Mouse (Mus musculus): ENCODE measurements around the gene Acap3.

Gene Acap3

DNA sequence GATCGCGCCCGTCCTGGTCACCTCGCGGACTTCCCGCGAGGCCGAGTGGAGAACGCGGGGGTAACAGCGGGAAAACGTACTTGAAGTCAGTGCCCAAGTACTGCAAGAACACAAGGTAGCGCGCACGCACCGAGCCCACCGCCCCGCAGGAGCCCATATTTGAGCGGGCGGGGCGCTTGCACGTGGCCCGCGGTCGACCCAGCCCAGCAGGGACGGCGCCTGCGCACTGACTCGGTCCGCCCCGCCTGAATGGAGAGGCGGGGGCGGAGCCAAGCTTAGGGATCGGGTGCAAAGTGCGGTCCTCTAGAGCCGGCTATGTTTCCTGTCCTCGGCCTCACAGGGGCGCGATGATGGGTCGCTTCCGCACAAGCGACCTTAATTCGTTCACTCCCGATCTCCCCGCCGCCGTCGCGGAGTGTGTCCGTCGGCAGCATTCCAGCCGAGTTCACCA lies at the start of gene Acap3, which contains the start of gene Pusl1:
Acap3 (plus strand) TSS at position 272 of the 451 bp plus-strand sequence.
Pusl1 (minus strand) TSS at position 231 of the 451 bp plus-strand sequence.
- DNase-seq: peak; percentile 96

- DNase-seq: no peak
These were observed 48.4 kb upstream of the Acap3 start for GRCm38 (mm10) chr4:155843231-155843630.

DNA sequence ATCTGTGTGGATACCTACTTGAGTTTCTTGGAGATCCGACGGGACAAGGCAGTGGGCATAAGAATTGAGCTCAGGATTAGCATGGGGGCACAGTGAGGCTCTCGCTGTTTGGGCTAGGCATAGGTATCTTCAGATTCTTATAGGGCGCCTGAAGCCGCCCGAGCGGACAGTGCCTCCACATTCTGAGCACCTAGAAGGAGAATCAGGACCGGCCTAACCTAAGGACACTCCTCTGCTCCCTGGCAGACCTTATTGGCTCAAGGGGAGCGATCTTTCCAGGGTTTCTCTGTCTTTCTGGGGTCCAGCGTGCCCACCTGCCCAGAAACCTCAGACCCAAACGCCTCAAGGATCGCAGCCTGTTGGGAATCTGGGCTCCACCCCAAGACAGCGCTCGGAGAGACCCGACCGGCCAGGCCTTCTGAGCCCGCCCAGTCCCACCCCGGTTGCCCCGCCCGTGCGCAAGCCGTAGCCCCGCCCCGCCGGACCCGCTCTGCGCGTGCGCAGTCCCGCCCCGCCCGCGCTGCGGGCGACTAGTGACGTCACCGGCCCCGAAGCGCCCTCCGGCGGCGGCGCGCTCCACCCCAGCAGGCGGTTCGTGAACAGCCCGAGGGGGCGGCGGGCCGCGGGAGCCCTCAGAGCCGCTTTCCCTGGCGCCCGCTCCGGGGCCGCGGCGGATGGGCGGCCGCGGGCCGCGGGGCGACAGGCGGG lies 44.6 kb upstream of the Acap3 start, which contains the start of gene Dvl1:
Dvl1 (plus strand) TSS at position 532 of the 708 bp plus-strand sequence.
- peak; percentile 94 for DNase-seq

- no peak for DNase-seq
These were observed 43.9 kb upstream of the Acap3 start for GRCm38 (mm10) chr4:155847591-155848352.

GRCm38 (mm10) chr4:155848434-155849095 lies 43.1 kb upstream of the Acap3 start:
- DNase-seq: no peak

DNA sequence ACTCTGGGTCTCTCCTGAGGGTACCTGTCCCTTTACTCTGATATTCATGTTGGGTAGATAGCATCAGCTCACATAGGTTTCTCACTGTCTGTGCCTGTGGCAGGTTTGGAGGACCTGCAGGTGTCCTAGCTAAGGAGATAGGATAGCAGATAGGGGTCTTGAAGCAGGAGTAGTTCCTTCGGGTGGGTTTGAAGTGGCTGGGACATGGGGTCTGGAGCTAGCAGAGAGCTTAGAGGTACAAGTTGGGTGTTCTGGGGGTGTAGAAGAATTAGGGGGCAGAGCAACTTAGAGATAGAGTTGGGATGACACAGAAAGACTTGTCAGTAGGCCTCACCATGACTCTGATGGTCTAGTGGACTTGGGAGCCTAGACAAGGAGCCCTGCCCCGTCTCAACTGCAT lies 42.2 kb upstream of the Acap3 start:
- no peak for DNase-seq

- DNase-seq: no peak
These were observed 41.7 kb upstream of the Acap3 start for GRCm38 (mm10) chr4:155849792-155850451.

GRCm38 (mm10) chr4:155851368-155851767 lies 40.3 kb upstream of the Acap3 start:
- no peak for DNase-seq

DNA sequence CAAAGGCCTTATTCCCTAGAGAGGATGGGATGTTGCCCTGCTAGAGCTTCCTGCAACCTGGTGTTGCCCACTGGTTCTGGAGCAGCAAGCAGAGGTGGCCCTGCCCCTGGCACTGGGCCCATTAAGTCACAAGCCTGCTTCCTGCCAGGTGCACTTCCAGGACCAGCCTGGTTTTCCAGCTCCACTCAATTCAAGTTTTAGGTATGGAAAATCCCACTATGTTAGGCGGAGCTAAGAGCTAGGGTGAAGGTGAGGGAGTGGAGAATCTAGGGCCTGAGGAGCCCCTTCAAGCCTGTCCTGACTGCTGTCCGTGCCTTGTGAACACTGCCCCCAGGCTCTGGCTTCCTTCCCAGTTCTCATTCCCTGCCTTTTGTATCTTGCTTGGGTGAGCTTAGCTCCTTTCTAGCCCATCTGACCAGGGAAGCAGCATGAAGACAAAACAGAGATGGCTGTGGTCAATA lies 39.6 kb upstream of the Acap3 start:
- DNase-seq: no peak

DNA sequence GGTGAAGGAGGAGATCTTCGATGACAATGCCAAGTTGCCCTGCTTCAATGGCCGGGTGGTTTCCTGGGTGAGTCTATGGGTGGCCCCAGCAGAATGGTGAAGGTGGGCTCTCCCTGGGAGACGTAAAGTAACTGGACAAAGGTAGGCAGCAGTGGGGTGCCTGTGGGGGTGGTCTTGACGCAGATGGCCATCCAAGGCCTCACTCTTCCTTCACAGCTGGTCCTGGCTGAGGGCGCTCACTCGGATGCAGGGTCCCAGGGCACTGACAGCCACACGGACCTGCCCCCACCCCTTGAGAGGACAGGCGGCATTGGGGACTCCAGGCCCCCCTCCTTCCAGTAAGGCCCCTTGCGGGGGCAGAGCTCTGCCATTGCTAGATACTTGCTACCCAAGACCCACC lies 38.2 kb upstream of the Acap3 start:
- no peak for DNase-seq

- DNase-seq: no peak
These were observed 36.6 kb upstream of the Acap3 start for GRCm38 (mm10) chr4:155854991-155855390.

DNA sequence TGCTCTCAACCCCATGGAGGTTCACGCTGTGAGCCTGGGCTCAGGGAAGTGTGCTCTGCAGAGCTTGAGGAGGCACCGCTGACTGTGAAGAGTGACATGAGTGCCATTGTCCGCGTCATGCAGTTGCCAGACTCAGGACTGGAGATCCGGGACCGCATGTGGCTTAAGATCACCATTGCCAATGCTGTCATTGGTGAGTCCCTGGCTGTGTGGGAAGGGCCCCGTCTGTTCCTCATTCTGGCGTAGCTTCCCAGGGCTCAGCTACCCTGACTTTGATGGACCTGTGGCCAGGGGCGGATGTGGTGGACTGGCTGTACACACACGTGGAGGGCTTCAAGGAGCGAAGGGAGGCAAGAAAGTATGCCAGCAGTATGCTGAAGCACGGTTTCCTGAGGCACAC lies 35.6 kb upstream of the Acap3 start:
- no peak for DNase-seq

- no peak for DNase-seq
These were observed 34.7 kb upstream of the Acap3 start for GRCm38 (mm10) chr4:155856881-155857280.

DNA sequence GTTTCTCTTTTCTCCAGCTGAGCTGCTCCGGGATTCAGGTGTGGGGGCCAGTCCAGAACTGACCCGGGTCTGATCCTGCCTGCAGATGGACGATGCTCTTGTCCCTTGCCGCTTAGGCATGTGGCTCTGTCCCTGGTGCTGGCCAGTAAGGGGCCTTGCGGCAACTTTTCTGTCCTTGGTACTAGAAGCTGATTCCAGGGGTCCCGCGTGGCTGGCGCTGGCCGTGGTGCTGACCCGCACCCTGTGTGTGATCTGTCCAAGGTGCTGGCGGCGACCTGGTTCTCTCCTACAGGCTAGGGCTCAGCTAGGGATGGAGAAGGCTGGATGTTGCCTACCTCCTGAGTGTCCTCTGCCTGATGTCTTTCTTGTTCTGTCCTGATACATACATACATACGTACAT lies 32.3 kb upstream of the Acap3 start:
- no peak for DNase-seq

- no peak for DNase-seq
These were observed 29.8 kb upstream of the Acap3 start for GRCm38 (mm10) chr4:155861787-155862186.

DNA sequence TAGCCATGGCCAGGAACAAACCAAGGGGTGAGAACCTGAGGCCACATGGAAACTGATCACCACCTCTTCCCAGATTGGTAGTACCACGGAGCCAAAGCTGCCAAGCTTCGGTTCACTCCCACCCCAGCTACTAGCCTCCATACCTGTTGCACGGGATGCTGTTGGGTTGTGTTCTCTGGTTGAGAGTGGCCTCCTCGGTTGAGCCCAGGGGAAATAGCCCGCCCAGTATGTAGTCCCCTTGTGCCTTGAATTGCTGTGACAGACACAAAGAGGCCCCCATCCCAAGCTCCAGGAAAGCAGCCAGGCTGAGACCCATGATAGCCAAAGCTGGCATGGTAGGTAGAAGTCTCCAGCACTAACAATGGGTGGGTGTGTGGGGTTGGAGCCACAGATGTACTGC lies 28.6 kb upstream of the Acap3 start, which contains the start of gene Tas1r3:
Tas1r3 (minus strand) TSS at position 362 of the 400 bp plus-strand sequence.
- no peak for DNase-seq

GRCm38 (mm10) chr4:155868614-155869298 lies 22.9 kb upstream of the Acap3 start:
- no peak for DNase-seq

- DNase-seq: peak; percentile 97
These were observed 22.1 kb upstream of the Acap3 start, which contains the start of the genes Cptp and Ints11 for GRCm38 (mm10) chr4:155869317-155870033. Cptp (minus strand) TSS chr4:155869440. Ints11 (plus strand) TSS chr4:155869546.

DNA sequence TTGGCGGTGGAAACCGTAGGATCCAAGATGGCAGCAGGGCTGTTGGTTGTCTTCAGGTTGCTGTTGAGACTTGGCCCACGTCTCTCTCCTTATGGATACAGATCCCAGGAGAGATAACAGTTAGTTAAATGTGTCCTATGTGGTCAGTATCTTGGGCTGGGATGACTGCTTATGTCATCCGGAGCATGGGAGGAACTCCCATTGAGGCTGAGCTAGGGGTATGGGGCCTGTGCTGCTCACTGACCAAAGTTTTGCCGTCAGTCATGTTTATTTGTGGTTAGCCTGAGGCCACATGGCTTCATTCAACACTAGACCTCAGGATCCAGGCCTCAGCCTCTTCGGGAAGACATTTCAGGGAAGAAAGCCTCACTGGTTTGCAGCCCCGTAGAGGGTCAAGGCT lies 20.2 kb upstream of the Acap3 start:
- peak; percentile 0 for DNase-seq

DNA sequence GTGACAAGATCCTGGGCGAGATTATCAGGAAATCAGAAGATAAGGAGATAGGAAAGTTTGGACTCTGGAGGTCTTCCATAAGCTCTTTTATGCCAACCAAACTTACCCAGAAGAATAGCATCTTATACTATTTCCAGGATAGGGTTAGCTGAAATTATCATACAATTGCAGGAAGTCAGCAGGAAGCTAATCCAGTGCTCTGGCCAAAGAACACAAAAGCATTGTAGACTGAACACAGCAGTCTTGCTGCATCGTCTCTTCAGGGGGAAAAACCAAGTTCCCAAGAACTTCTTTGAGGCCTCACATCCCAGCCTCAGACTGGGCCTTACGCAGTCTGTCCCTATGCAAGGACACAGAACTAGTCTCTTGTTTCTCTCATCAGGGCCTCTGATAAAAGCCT lies 8.0 kb upstream of the Acap3 start:
- no peak for DNase-seq

DNA sequence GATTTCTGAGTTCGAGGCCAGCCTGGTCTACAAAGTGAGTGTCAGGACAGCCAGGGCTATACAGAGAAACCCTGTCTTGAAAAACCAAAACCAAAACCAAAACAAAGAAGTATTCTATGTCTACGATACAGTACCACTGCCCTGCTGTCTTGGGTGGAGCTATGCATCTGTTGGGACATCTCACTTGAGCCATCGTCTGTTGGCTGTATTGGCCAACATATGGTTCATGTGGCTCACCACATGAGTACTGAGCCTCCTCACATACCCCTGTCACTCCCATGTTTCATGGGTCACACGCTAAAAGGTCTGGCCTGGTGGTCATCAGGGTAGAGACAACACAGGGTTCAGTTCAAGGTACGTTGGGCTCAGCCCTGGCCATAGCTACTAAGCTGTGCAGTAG lies 5.3 kb upstream of the Acap3 start:
- peak; percentile 0 for DNase-seq

Measured in right cerebral cortex, adult 18-20 months (tissue).